Mouse (Mus musculus) CH12.LX (cell line): ENCODE measurements around the gene Gm960. TPM values are rescaled to one million over a fixed set of nuclear protein-coding genes. Genes with fewer than 3 reads are reported as not detected.

Experiments used
- DNase-seq: peaks from one replicate; pipeline ENCODE4 v3.0.0-alpha.2; 2013; ENCODE audit errors: extremely low read depth
- H3K27ac ChIP-seq: 2 replicates; pipeline ENCODE4 v1.5.1; 2012; ENCODE audit warnings: low read depth, mild to moderate bottlenecking, control low read depth, moderate library complexity; ENCODE audit not compliant: insufficient read depth
- H3K27me3 ChIP-seq: replicated peaks from 2 replicates; pipeline ENCODE3; 2012; ENCODE audit warnings: inconsistent platforms
- H3K36me3 ChIP-seq, 2 experiments: replicated peaks in 1 of 2; 2 replicates each; pipeline versions ENCODE3 to v1.6.1; 2012; ENCODE audit warnings: inconsistent platforms in 1 of 2, low read length in 1 of 2, mild to moderate bottlenecking in 1 of 2, mixed read lengths in 1 of 2, moderate library complexity in 1 of 2; ENCODE audit not compliant: control insufficient read depth in 1 of 2, insufficient read depth in 1 of 2
- H3K4me1 ChIP-seq, 2 experiments: 2 replicates each; pipeline ENCODE4 v1.6.1; 2012; ENCODE audit warnings: inconsistent platforms in 1 of 2, moderate library complexity in 1 of 2; ENCODE audit not compliant: insufficient read depth in 2 of 2, control insufficient read depth in 1 of 2
- H3K4me2 ChIP-seq: 2 replicates; pipeline ENCODE4 v1.6.1; 2012; ENCODE audit warnings: low read depth, mild to moderate bottlenecking, control low read depth; ENCODE audit not compliant: poor library complexity, insufficient read depth, severe bottlenecking
- H3K4me3 ChIP-seq, 3 experiments: fragments of 150-350 bp in 1 of 3; sonication (generic) in 1 of 3; replicated peaks in 1 of 3; 2 replicates each; pipeline versions ENCODE3 to v1.5.1; 2011 to 2012; ENCODE audit warnings: low read depth in 2 of 3, low read length in 2 of 3, mild to moderate bottlenecking in 2 of 3, moderate library complexity in 2 of 3, control low read depth in 1 of 3, improper control_type of control experiment in 1 of 3, inconsistent platforms in 1 of 3, mixed read lengths in 1 of 3; ENCODE audit not compliant: poor library complexity in 1 of 3
- H3K79me2 ChIP-seq: replicated peaks from 2 replicates; pipeline ENCODE4 v1.6.1; 2012; ENCODE audit warnings: mild to moderate bottlenecking, moderate library complexity; ENCODE audit not compliant: control insufficient read depth, poor library complexity, insufficient read depth, severe bottlenecking; ENCODE audit errors: extremely low read depth
- H3K9ac ChIP-seq: 2 replicates; pipeline ENCODE4 v1.6.1; 2012; ENCODE audit warnings: low read depth, mild to moderate bottlenecking, control low read depth, moderate library complexity; ENCODE audit not compliant: insufficient read depth
- H3K9me3 ChIP-seq: replicated peaks from 2 replicates; pipeline ENCODE3; 2012; ENCODE audit warnings: low read length, inconsistent platforms, mixed read lengths
- BHLHE40 ChIP-seq: IDR thresholded peaks from 2 replicates; pipeline ENCODE4 v1.6.1; 2011; ENCODE audit warnings: mild to moderate bottlenecking, low read depth, low read length, improper control_type of control experiment
- ELF1 ChIP-seq: IDR thresholded peaks from 2 replicates; pipeline ENCODE4 v1.6.1; 2014; ENCODE audit warnings: low read depth, mild to moderate bottlenecking, inconsistent platforms, low read length, improper control_type of control experiment
- JUN ChIP-seq: IDR thresholded peaks from 2 replicates; pipeline ENCODE4 v1.6.1; 2011; ENCODE audit warnings: low read depth, mild to moderate bottlenecking, low read length, improper control_type of control experiment, moderate library complexity; ENCODE audit not compliant: insufficient read depth
- KAT2A ChIP-seq: IDR thresholded peaks from 2 replicates; pipeline ENCODE4 v1.6.1; 2012; ENCODE audit warnings: low read length, improper control_type of control experiment, inconsistent platforms; ENCODE audit not compliant: insufficient replicate concordance
- MAX ChIP-seq: IDR thresholded peaks from 2 replicates; pipeline ENCODE4 v1.6.1; 2011; ENCODE audit warnings: low read length, improper control_type of control experiment
- MAZ ChIP-seq: IDR thresholded peaks from 2 replicates; pipeline ENCODE4 v1.6.1; 2012; ENCODE audit warnings: low read depth, mild to moderate bottlenecking, inconsistent platforms, low read length, improper control_type of control experiment, moderate library complexity
- NELFE ChIP-seq: IDR thresholded peaks from 2 replicates; pipeline ENCODE4 v1.6.1; 2011; ENCODE audit warnings: low read depth, low read length, improper control_type of control experiment
- POLR2A ChIP-seq: IDR thresholded peaks from 2 replicates; pipeline ENCODE4 v1.6.1; 2011; ENCODE audit warnings: low read depth, mild to moderate bottlenecking, improper control_type of control experiment, low read length
- POLR2AphosphoS2 ChIP-seq: IDR thresholded peaks from 2 replicates; pipeline ENCODE4 v1.6.1; 2011; ENCODE audit warnings: low read depth, low read length, improper control_type of control experiment
- RAD21 ChIP-seq: IDR thresholded peaks from 2 replicates; pipeline ENCODE4 v1.6.1; 2011; ENCODE audit warnings: low read depth, mild to moderate bottlenecking, low read length, improper control_type of control experiment, moderate library complexity
- SIN3A ChIP-seq: IDR thresholded peaks from 2 replicates; pipeline ENCODE4 v1.6.1; 2012; ENCODE audit warnings: low read length, improper control_type of control experiment, inconsistent platforms
- UBTF ChIP-seq: IDR thresholded peaks from 2 replicates; pipeline ENCODE4 v1.6.1; 2012; ENCODE audit warnings: low read depth, mild to moderate bottlenecking, inconsistent platforms, low read length, improper control_type of control experiment, moderate library complexity
- USF2 ChIP-seq: conservative IDR thresholded peaks from 2 replicates; pipeline ENCODE4 v1.6.1; 2011; ENCODE audit warnings: low read depth, low read length, improper control_type of control experiment
- ZKSCAN1 ChIP-seq: IDR thresholded peaks from 2 replicates; pipeline ENCODE4 v1.6.1; 2012; ENCODE audit warnings: low read depth, inconsistent platforms, low read length, improper control_type of control experiment, borderline replicate concordance
- ZNF384 ChIP-seq: IDR thresholded peaks from 2 replicates; pipeline ENCODE4 v1.6.1; 2012; ENCODE audit warnings: low read depth, low read length, improper control_type of control experiment, inconsistent platforms
- dilution Hi-C: fragments of 300-500 bp; cut with MboI; formaldehyde crosslinking; loops from 2 replicates; pipeline ENCODE4 v1.14.3; 2020; ENCODE audit warnings: low sequenced_read_pairs; ENCODE audit not compliant: extremely low pct_unique_long_range_greater_than_20kb, extremely low pct_ligation_motif_present
- in situ Hi-C: fragments of 300-500 bp; cut with MboI; formaldehyde crosslinking; loops from 3 replicates; pipeline ENCODE4 v1.14.3; 2019; ENCODE audit warnings: low sequenced_read_pairs, low pct_ligation_motif_present, low pct_unique_long_range_greater_than_20kb, mixed read lengths
- polyA plus RNA-seq: library from polyadenylated mRNA; unstranded; fragments of >175 nt; gene quantifications from 2 replicates; pipeline ENCODE4 v1.2.1, GENCODE M21; 2012; ENCODE audit warnings: low read depth; ENCODE audit not compliant: insufficient read length
- total RNA-seq, 2 experiments: library from RNA; depleted of rRNA; stranded (reverse); fragments of 300-350 nt in 1 of 2; fragments of >200 nt in 1 of 2; gene quantifications; 2 replicates each; pipeline ENCODE4 v1.2.3; 2012 to 2014

Gene Gm960
- total and polyA plus RNA-seq, 3 experiments: 0.38 TPM; not detected in 2

DNA sequence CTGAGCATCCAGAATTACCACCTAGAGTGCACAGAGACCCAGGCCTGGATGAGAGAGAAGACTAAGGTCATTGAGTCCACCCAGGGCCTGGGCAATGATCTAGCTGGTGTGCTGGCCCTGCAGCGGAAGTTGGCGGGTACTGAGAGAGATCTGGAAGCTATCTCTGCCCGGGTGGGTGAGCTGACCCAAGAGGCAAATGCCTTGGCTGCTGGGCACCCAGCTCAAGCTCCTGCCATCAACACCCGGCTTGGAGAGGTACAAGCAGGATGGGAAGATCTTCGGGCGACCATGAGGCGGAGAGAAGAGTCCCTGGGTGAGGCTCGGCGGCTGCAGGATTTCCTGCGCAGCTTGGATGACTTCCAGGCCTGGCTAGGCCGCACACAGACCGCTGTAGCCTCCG is 39.4 kb upstream of the Gm960 start (continued):
- TF ChIP-seq POLR2AphosphoS2: no peak

DNA sequence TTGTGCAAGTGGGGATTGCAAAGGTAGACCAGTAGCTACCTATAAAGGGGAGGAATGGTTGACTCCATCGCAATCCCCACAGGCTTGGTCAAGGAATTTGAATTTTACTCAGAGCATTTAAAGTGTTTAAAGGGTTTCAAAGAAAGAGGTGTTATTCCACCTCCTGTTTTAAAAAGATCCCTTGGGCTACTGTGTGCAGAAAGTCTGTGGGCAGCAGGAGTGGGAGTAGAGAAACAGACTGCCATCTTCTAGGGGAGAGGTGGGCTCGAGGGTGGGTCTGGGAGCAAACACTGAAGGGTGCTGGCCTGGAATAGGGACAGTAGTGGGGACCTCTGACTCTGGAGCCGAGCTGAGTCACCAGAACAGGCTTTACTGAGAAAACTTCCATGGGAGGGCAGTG is 34.6 kb upstream of the Gm960 start:
- H3K4me1 ChIP-seq: no peaks in the 10 kb centered on the region
- no peak for DNase-seq
- dilution Hi-C loops: no loop called here
- TF ChIP-seq MAX (no peak), SIN3A (no peak), NELFE (no peak), ZNF384 (no peak), POLR2AphosphoS2 (no peak), USF2 (no peak), JUN (no peak), UBTF (no peak)
- TF ChIP-seq, all 38 proteins: peak for 0
- Histone ChIP-seq H3K4me3 (no peak overlapping the region), H3K27me3 (peaks cover 25% of the 10 kb centered on the region), H3K79me2 (no peaks in the 10 kb centered on the region), H3K36me3 (no peaks in the 10 kb centered on the region), H3K27ac (no peak overlapping the region), H3K9ac (no peak overlapping the region), H3K4me2 (no peak overlapping the region), H3K9me3 (no peaks in the 10 kb centered on the region)
- in situ Hi-C loops: no loop called here

DNA sequence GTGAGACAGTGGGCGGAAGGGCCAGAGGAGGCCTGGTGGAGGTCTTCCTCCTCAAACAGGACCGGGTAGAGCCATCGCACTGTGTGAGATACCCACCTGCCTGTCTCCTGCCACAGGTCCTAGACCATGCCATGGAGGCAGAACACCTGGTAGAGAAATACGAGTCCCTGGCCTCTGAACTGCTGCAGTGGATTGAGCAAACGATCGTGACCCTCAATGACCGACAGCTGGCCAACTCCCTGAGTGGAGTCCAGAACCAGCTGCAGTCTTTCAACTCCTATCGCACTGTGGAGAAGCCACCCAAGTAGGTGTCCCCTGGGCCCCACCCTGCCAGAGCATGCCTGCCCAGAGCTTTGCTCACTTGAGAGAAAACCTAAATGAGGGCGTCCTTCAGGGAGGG is 30.7 kb upstream of the Gm960 start:
- in situ Hi-C loops: no loop called here
- Histone ChIP-seq H3K4me2 (no peak overlapping the region), H3K9ac (no peak overlapping the region), H3K27ac (no peak overlapping the region)
- no peak for DNase-seq
- TF ChIP-seq USF2: no peak
- TF ChIP-seq RAD21: no peak
- no peak for TF ChIP-seq POLR2AphosphoS2
- TF ChIP-seq BHLHE40: no peak
- TF ChIP-seq MAX: no peak
- TF ChIP-seq ZKSCAN1: no peak
- TF ChIP-seq, all 38 proteins: peak for 0
- Histone ChIP-seq H3K4me1 (no peaks in the 10 kb centered on the region), H3K9me3 (no peaks in the 10 kb centered on the region), H3K4me3 (no peak overlapping the region), H3K79me2 (no peaks in the 10 kb centered on the region), H3K27me3 (peaks cover 39% of the 10 kb centered on the region), H3K36me3 (no peaks in the 10 kb centered on the region)
- dilution Hi-C loops: no loop called here

DNA sequence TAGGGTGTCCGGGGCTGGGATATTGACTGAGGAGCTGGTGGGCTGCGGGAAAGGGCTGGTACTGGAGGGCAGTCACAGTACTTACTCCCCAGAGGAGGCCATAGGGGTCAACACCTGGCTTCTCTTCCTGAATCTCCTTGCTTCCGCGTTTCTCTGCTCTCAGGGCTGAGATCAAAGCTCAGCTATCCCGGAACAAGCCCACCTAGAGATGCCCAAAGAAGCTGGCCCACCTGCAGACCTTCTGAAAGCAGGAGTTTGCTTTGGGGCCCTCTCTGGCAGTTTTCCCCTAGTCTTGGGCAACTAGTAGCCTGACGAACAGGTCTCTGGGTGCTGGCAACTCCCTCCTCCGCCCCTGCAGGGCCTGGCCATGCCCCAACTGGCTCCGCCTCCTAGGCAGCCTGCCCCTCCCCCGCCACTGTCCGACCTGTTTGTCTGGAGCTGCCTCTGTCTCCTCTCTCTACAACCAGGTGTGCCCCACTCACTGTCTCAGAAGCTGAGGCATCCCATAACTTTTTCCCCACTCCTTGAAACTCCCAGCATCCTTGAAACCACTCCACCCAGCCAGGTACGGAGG is 22.3 kb upstream of the Gm960 start:
- no peaks in the 10 kb centered on the region for H3K9me3 ChIP-seq
- H3K27me3 ChIP-seq: peaks cover 19% of the 10 kb centered on the region
- in situ Hi-C loops: no loop called here
- no peak for DNase-seq
- H3K4me3 ChIP-seq: peak overlapping the region; percentile 10 to 48 (median 45)
- peak overlapping the region; percentile 32 for H3K9ac ChIP-seq
- dilution Hi-C loops: no loop called here
- TF ChIP-seq MAZ (no peak), KAT2A (no peak), ELF1 (peak; percentile 56), JUN (no peak), POLR2A (peak; percentile 51)
- H3K27ac ChIP-seq: no peak overlapping the region
- H3K36me3 ChIP-seq: no peaks in the 10 kb centered on the region
- H3K79me2 ChIP-seq: no peaks in the 10 kb centered on the region
- peaks cover 0 to 6% of the 10 kb centered on the region in 2 experiments; a peak in 2 of 4 replicates for H3K4me1 ChIP-seq
- peak overlapping the region; percentile 60 for H3K4me2 ChIP-seq
